Mouse (Mus musculus) stomach, embryonic 15.5 days (tissue): ENCODE measurements at regions not wholly inside any gene's neighbourhood (a gene's known extent, or its start where the extent isn't known, plus 50 kb on each side); places are given as distances from the start of the nearest gene placed in this dataset. TPM values are rescaled to one million over a fixed set of nuclear protein-coding genes. Genes with fewer than 3 reads are reported as not detected.

Experiments used
- ATAC-seq: fragments of 200-750 bp; cut with Nextera tagmentation; 2 replicates; pipeline ENCODE4 v1.8.0; 2017; ENCODE audit warnings: low read depth, moderate number of reproducible peaks, moderate TSS enrichment; ENCODE audit not compliant: insufficient read depth, low FRiP score
- H3K27ac ChIP-seq: fragments of 300-500 bp; sonication (generic); 2 replicates; pipeline ENCODE4 v1.5.1; 2015; ENCODE audit warnings: mild to moderate bottlenecking, inconsistent platforms
- H3K27me3 ChIP-seq: fragments of 300-500 bp; sonication (generic); replicated peaks from 2 replicates; pipeline ENCODE4 v1.6.1; 2015; ENCODE audit warnings: inconsistent platforms
- H3K36me3 ChIP-seq: fragments of 300-500 bp; sonication (generic); 2 replicates; pipeline ENCODE4 v1.6.1; 2015; ENCODE audit warnings: inconsistent platforms
- H3K4me1 ChIP-seq: fragments of 300-500 bp; sonication (generic); 2 replicates; pipeline ENCODE4 v1.6.1; 2015; ENCODE audit warnings: inconsistent platforms
- H3K4me2 ChIP-seq: fragments of 300-500 bp; sonication (generic); 2 replicates; pipeline ENCODE4 v1.6.1; 2015; ENCODE audit warnings: mild to moderate bottlenecking, inconsistent platforms
- H3K4me3 ChIP-seq: fragments of 300-500 bp; sonication (generic); replicated peaks from 2 replicates; pipeline ENCODE4 v1.5.1; 2015; ENCODE audit warnings: inconsistent platforms
- H3K9ac ChIP-seq: fragments of 300-500 bp; sonication (generic); 2 replicates; pipeline ENCODE4 v1.6.1; 2015; ENCODE audit warnings: inconsistent platforms
- H3K9me3 ChIP-seq: fragments of 300-500 bp; sonication (generic); 2 replicates; pipeline ENCODE4 v1.6.1; 2016; ENCODE audit warnings: inconsistent platforms
- WGBS: fragments of 180-500 bp; shearing (Covaris S2); methylation state at CpG from one replicate; pipeline ENCODE4 v1.1.7; 2015; 5-methylcytosine and 5-hydroxymethylcytosine counted together
- microRNA-seq: library from miRNA; unstranded; fragments of <30 nt; microRNA quantifications from one replicate; pipeline ENCODE4, GENCODE M21; 2016

DNA sequence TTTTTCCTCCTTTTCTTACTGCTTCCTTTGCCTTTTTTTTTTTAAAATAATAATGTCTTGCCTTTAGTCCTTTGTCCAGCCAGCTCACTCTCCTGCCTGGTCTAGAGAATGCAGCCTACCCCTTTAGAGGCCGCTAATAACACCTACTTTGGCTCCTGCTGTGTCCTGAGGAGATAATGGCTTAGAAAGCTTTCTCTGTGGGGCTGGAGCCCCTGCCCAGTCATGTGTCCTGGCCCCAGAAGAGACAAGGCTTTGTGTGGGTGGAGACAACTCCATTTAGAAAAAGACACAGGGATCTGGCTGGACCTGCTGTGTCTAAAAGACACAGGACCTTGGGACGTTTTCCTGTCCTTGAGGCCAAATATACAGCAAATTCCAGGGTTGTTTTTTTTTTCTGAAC is 629.7 kb downstream of the Sox6 start:
- H3K27ac ChIP-seq, result no peak overlapping the region
- H3K36me3 ChIP-seq, result no peaks in the 10 kb centered on the region
- WGBS, result 40% methylated on average over 2 of the region's 2 CpGs
- no peaks in the 10 kb centered on the region for H3K9me3 ChIP-seq
- H3K9ac ChIP-seq, result no peak overlapping the region
- H3K4me2 ChIP-seq, result no peak overlapping the region
- H3K27me3 ChIP-seq, result no peaks in the 10 kb centered on the region
- H3K4me1 ChIP-seq, result no peaks in the 10 kb centered on the region
- H3K4me3 ChIP-seq, result no peak overlapping the region
- ATAC-seq, result no peak

DNA sequence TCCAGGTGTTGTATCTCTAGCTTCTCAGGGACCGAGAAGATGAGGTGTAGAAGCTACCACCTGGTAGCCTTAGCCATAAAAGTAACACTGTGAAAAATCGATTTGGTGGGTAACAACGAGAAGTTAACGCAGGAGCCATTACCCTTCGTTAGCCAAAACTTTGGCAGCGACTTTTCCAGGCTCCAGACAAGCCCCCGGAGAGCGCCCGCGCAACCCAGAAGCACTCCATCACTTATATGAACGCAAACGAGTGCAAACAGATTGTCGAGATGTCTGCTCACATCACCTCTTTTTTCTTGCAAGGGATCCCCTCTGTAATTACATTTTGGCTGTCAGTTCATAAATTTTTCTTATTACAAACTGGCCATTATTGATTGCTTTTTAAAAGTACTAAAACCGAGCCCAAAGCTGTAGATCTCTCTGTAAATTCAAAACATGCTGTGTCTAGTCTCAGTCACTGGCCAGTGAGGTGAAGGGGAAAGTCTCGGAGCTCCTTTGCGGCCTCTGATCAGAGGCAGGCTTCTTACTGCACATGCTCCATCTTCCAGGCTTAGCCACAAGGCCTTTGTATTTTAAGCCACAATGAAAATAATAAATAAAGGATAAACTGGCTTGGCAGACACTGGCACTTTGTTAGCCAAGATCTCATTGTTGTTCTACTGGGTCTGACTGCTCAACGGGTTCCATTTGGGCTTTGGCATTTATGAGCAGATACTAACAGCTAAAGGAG is 627.9 kb downstream of the Sox6 start:
- ATAC-seq, result no peak; the same call in 1 of the 2 replicates
- 49% methylated on average over 17 of the region's 17 CpGs for WGBS

DNA sequence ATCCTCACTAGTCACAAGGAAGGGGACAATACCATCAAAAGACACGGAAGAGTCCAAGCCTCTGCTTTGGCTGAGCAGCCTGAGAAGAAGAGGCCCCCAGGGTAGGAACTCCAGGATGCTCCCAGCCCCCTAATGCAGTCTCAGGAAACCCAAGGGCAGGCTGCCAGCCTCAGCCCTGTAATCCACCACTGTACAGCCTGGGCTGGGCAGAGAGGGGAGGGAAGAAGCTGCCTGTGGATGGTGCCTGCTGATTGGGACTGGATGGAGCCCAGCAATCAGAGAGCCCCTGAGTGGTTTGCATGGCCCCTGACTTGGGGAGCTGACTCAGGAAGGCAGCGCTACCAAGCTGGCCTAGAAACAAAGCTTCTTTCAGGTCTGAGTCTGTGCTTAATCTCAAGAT is 627.1 kb downstream of the Sox6 start:
- no peak overlapping the region for H3K27ac ChIP-seq
- no peaks in the 10 kb centered on the region for H3K9me3 ChIP-seq
- no peak overlapping the region for H3K4me2 ChIP-seq
- 0 out of 2 replicates have a peak, but pooled peaks cover 3% of the 10 kb centered on the region for H3K4me1 ChIP-seq
- ATAC-seq, result peak; percentile 50; the same call in 1 of the 2 replicates
- WGBS, result 50% methylated on average over 2 of the region's 2 CpGs
- H3K4me3 ChIP-seq, result no peak overlapping the region
- H3K9ac ChIP-seq, result no peak overlapping the region
- no peaks in the 10 kb centered on the region for H3K27me3 ChIP-seq
- H3K36me3 ChIP-seq, result no peaks in the 10 kb centered on the region

More for the DNA sequence above, 627.9 kb downstream of the Sox6 start:
- Histone ChIP-seq H3K4me1 (0 out of 2 replicates have a peak, but pooled peaks cover 3% of the 10 kb centered on the region), H3K27ac (no peak overlapping the region), H3K27me3 (no peaks in the 10 kb centered on the region), H3K9me3 (no peaks in the 10 kb centered on the region), H3K4me2 (no peak overlapping the region), H3K4me3 (no peak overlapping the region), H3K36me3 (no peaks in the 10 kb centered on the region), H3K9ac (no peak overlapping the region)

DNA sequence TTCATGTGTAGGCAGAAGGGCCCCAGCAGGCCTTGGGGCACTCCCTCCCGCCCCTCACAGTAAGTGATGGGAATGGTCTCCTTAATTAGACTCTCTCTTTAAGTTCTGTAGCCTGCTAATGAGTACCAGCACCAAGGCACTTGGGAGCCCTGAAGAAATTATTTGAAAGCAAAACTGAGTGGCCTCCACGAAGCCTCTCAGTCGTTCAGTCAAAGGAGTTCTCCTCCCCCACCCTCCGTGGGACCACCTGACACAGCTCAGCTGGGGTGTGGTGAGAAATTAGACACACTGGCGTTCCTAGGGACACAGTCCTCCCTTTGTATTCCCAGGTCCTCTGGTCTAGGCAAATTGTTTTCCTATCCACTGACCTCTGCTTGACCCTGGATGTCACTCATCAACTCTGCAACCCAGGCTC is 623.4 kb downstream of the Sox6 start:
- H3K36me3 ChIP-seq, result no peaks in the 10 kb centered on the region
- H3K4me1 ChIP-seq, result 0 out of 2 replicates have a peak, but pooled peaks cover 3% of the 10 kb centered on the region
- ATAC-seq, result no peak
- H3K27me3 ChIP-seq, result no peaks in the 10 kb centered on the region
- H3K9ac ChIP-seq, result no peak overlapping the region
- H3K9me3 ChIP-seq, result no peaks in the 10 kb centered on the region
- no peak overlapping the region for H3K27ac ChIP-seq
- no peak overlapping the region for H3K4me3 ChIP-seq
- H3K4me2 ChIP-seq, result no peak overlapping the region
- 22% methylated on average over 5 of the region's 5 CpGs for WGBS

Small RNA genes lying in the stretch of these regions (microRNA-seq; reads per million reads assigned to microRNA genes)
- gene Gm27684, result not detected
